Mouse (Mus musculus) lung, adult 2 months (tissue): ENCODE results near the gene Wdfy1. TPM values are rescaled to one million over a fixed set of nuclear protein-coding genes. Genes with fewer than 3 reads are reported as not detected.
A peak's percentile ranks its signal among the peaks of the same experiment; 100 is the strongest.

Experiments
- DNase-seq: peaks from one replicate; pipeline ENCODE4 v3.0.0; 2022
- H3K4me1 ChIP-seq: fragments of 200-500 bp; 2 replicates; pipeline ENCODE4 v1.6.1; 2011; ENCODE audit warnings: low read length; ENCODE audit not compliant: control insufficient read depth, insufficient read depth
- H3K4me3 ChIP-seq: fragments of 200-500 bp; replicated peaks from 2 replicates; pipeline ENCODE3; 2011; ENCODE audit warnings: low read depth, mild to moderate bottlenecking, control low read depth, low read length; ENCODE audit errors: extremely low read depth
- CTCF ChIP-seq: fragments of 200-500 bp; IDR thresholded peaks from 2 replicates; pipeline ENCODE4 v1.5.1; 2011; ENCODE audit warnings: mild to moderate bottlenecking, low read length, control low read depth; ENCODE audit not compliant: insufficient read depth
- POLR2A ChIP-seq: fragments of 200-500 bp; IDR thresholded peaks from 2 replicates; pipeline ENCODE4 v1.6.1; 2011; ENCODE audit warnings: low read depth, mild to moderate bottlenecking, control low read depth, low read length, borderline replicate concordance; ENCODE audit errors: extremely low read depth
- WGBS: fragments of 180-500 bp; shearing (Covaris S2); methylation state at CpG from one replicate; pipeline ENCODE4 v1.1.7; 2018; 5-methylcytosine and 5-hydroxymethylcytosine counted together
- polyA plus RNA-seq: library from polyadenylated mRNA; depleted of rRNA; stranded (reverse); fragments of >200 nt; gene quantifications from 2 replicates; pipeline ENCODE4 v1.2.3, GENCODE M21; 2012

Gene Wdfy1
- polyA plus RNA-seq, 1 experiment, result 42.4 TPM

DNA sequence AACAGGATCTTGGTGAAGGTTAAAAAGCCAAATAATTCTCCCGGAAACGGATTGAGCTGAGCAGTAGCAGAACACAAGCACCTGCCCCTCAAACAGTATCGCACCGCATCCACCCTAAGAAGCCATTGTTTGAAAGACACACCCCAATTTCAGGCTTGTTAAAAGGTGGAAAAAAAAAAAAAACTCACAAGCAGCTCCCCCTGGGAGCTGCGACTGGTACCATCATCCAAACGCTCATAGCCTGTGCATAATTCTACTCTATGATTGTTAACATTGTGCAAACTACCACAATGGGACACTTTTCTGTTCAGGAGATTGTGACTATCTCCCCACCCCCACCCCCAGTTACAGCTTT is 14.0 kb downstream of the Wdfy1 start:
- Histone ChIP-seq H3K4me3 (peak overlapping the region; percentile 29), H3K4me1 (peaks cover 14% of the 10 kb centered on the region)
- TF ChIP-seq CTCF (no peak), POLR2A (no peak)
- WGBS, result under 1% methylated on average over 6 of the region's 6 CpGs
- DNase-seq, result no peak

DNA sequence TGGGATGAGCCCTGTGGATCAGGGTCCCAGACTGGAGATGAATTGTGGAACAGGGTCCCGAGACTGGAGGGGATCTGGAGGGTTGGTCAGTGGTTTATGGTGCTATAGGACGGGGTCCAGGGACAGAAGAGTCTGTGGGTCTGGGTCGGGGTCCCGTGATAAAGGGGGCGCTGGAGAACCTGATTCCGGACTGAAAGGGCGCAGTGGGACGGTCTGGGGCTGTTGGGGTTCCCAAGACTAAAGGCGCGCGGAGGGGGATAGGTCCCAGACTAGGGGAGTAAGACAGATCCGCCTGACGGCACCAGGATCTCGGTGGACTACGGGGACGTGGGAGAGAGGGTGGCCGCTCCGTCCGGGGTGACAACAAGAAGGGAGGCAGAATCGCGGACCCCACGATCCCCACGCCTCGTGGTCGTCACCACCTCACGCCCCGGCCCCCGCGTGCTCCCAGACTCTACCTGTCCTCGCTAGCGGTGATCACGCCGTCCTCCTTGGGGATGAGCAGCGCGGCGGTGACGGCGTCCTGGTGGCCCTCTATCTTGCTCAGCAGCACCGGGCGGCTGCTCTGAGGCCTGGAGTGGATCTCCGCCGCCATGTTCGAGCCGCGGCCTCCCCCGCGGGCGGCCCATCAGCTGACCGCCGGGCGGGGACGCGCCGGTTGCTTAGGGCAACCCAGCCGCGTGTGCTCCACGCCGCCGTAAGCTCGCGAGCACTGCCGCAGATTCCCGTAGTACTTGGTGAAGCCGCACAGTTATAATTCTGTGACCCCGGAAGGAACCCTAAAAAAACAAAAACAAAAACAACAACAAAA is 14.6 kb downstream of the Wdfy1 start:
- peaks cover 17% of the 10 kb centered on the region for H3K4me1 ChIP-seq
- H3K4me3 ChIP-seq, result peak overlapping the region; percentile 99
- no peak for TF ChIP-seq CTCF
- peak; percentile 54; the same call in 1 of the 2 replicates for TF ChIP-seq POLR2A
- WGBS, result under 1% methylated on average over 65 of the region's 65 CpGs
- peak; percentile 79 for DNase-seq

DNA sequence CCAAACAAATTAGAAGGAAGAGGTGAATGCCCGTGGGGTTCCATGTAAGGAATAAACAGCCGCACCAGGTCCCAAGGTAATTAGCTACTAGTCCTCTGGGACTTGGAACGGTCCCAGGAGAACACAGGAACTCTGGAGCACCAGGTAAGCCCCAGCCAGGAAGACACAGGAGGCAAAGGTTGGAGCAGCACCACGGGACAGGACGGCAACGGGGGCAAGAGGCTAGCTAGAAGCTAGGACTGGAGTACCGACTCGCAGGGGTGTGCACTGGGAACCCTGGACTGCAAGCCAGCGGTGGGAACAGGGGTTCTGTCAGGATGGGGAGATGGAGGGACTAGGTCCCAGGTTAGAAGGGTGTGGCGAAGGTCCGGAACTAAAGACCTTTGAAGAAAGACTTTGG is 15.3 kb downstream of the Wdfy1 start:
- 5% methylated on average over 11 of the region's 11 CpGs for WGBS
- peak overlapping the region; percentile 99 for H3K4me3 ChIP-seq
- peak; percentile 54 for DNase-seq
- TF ChIP-seq POLR2A (no peak), CTCF (no peak)
- peaks cover 17% of the 10 kb centered on the region for H3K4me1 ChIP-seq

- no peak for TF ChIP-seq CTCF
- no peak for TF ChIP-seq POLR2A
- 41% methylated on average over 5 of the region's 5 CpGs for WGBS
- no peak overlapping the region for H3K4me3 ChIP-seq
- peaks cover 20% of the 10 kb centered on the region for H3K4me1 ChIP-seq
- no peak for DNase-seq
Observed at GRCm38 (mm10) chr1:79759436-79759972, 16.4 kb downstream of the Wdfy1 start.

GRCm38 (mm10) chr1:79759006-79759405 is 16.9 kb downstream of the Wdfy1 start:
- 42% methylated on average over 2 of the region's 2 CpGs for WGBS
- no peak for TF ChIP-seq CTCF
- TF ChIP-seq POLR2A, result no peak
- Histone ChIP-seq H3K4me3 (no peak overlapping the region), H3K4me1 (peaks cover 23% of the 10 kb centered on the region)
- DNase-seq, result no peak

- no peak overlapping the region for H3K4me3 ChIP-seq
- 43% methylated on average over 4 of the region's 4 CpGs for WGBS
- DNase-seq, result no peak
- TF ChIP-seq POLR2A, result no peak
- no peak for TF ChIP-seq CTCF
- peaks cover 35% of the 10 kb centered on the region for H3K4me1 ChIP-seq
Observed at GRCm38 (mm10) chr1:79757597-79757996, 18.3 kb downstream of the Wdfy1 start.

- peaks cover 37% of the 10 kb centered on the region for H3K4me1 ChIP-seq
- no peak for TF ChIP-seq POLR2A
- TF ChIP-seq CTCF, result no peak
- 38% methylated on average over 7 of the region's 7 CpGs for WGBS
- DNase-seq, result no peak
- no peak overlapping the region for H3K4me3 ChIP-seq
Observed at GRCm38 (mm10) chr1:79757161-79757560, 18.8 kb downstream of the Wdfy1 start.

DNA sequence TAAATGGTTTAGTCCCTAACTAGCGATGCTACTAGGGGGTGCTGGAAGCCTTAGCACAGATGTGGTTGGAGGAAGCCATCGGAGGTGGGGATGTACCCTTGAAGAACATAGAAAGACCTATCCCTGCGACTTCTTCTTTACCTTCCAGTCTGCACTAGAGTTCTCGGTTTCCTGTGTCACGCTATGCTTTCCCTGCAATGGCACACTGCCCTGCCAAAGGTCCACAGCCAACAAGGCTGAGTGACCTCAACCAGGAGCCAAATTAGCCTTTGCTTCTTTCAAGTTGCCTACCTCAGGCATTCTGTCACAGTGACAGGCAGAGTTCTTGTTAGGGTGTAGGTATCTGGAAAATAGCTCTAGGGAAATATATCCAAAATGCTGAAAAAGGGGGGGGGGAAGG is 19.5 kb downstream of the Wdfy1 start:
- 77% methylated on average over 5 of the region's 5 CpGs for WGBS
- DNase-seq, result no peak
- no peak overlapping the region for H3K4me3 ChIP-seq
- H3K4me1 ChIP-seq, result peaks cover 45% of the 10 kb centered on the region
- TF ChIP-seq POLR2A, result no peak
- TF ChIP-seq CTCF, result no peak

DNA sequence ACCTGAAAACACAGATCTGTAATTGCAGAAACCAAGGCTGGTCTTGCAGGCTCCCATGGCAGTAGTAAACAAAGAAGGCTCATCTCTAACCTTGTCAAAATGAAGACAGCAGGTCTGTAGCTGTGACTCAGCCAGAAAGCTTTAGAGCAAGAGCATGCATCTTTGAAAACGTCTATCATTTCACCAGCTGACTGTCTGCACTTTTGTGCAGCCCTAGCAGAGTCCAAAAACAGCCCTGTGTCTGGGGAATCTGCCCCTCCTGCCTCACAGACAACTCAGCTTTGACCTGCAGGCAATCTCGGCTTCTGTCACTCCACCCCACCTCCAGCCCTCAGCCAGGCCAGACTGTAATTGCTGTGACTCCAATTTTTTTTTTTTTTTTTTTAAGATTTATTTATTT is 20.6 kb downstream of the Wdfy1 start:
- 50% methylated on average over 2 of the region's 2 CpGs for WGBS
- Histone ChIP-seq H3K4me1 (peaks cover 46% of the 10 kb centered on the region), H3K4me3 (no peak overlapping the region)
- TF ChIP-seq CTCF, result no peak
- no peak for DNase-seq

DNA sequence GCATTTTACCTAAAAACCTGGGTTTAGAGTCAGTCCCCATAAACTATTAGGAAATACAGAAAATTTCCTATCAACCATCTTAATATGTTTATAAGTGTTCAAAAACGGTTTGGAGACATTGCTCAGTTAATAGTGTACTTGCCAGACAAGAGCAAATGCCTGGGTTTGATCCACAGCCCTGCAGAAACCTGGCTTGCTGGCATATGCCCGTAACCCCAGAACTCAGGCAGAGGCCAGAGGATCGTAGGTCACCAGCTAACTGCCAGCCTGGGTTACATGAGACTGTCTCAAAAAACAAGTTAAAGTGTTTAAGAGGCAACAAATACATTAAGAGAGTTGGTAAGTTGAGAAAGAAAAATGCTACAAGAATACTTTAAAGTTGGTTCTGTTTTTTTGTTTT is 21.0 kb downstream of the Wdfy1 start:
- DNase-seq, result no peak
- WGBS, result 82% methylated on average over 3 of the region's 3 CpGs
- TF ChIP-seq POLR2A, result no peak
- TF ChIP-seq CTCF, result no peak
- no peak overlapping the region for H3K4me3 ChIP-seq
- peaks cover 47% of the 10 kb centered on the region for H3K4me1 ChIP-seq
